Mouse (Mus musculus) kidney, embryonic 16.5 days (tissue): ENCODE results near the gene Socs2. TPM values are rescaled to one million over a fixed set of nuclear protein-coding genes. Genes with fewer than 3 reads are reported as not detected.

Source experiments
- ATAC-seq: fragments of 200-750 bp; cut with Nextera tagmentation; 2 replicates; pipeline ENCODE4 v1.8.0; 2017; ENCODE audit warnings: moderate TSS enrichment; ENCODE audit not compliant: low FRiP score, low TSS enrichment
- H3K27ac ChIP-seq: fragments of 300-500 bp; sonication (generic); 2 replicates; pipeline ENCODE4 v1.5.1; 2014; ENCODE audit warnings: low read length
- H3K27me3 ChIP-seq: fragments of 300-500 bp; sonication (generic); 2 replicates; pipeline ENCODE4 v1.6.1; 2014; ENCODE audit warnings: low read length, control low read depth, mixed read lengths; ENCODE audit not compliant: insufficient read depth
- H3K36me3 ChIP-seq: fragments of 300-500 bp; sonication (generic); 2 replicates; pipeline ENCODE4 v1.6.1; 2014; ENCODE audit warnings: low read length, control low read depth, mixed read lengths; ENCODE audit not compliant: insufficient read depth
- H3K4me1 ChIP-seq: fragments of 300-500 bp; sonication (generic); 2 replicates; pipeline ENCODE4 v1.6.1; 2014; ENCODE audit warnings: low read length, control low read depth, mixed read lengths; ENCODE audit not compliant: insufficient read depth
- H3K4me2 ChIP-seq: fragments of 300-500 bp; sonication (generic); replicated peaks from 2 replicates; pipeline ENCODE4 v1.6.1; 2014; ENCODE audit warnings: low read depth, low read length
- H3K4me3 ChIP-seq: fragments of 300-500 bp; sonication (generic); 2 replicates; pipeline ENCODE4 v1.5.1; 2014; ENCODE audit warnings: mild to moderate bottlenecking, low read length
- H3K9ac ChIP-seq: fragments of 300-500 bp; sonication (generic); replicated peaks from 2 replicates; pipeline ENCODE4 v1.6.1; 2014; ENCODE audit warnings: low read length
- H3K9me3 ChIP-seq: fragments of 300-500 bp; sonication (generic); 2 replicates; pipeline ENCODE4 v1.6.1; 2016; ENCODE audit warnings: low read length, control low read depth
- WGBS: fragments of 180-500 bp; shearing (Covaris S2); extraction: QIAGEN DNeasy Blood & Tissue Kit; methylation state at CpG from one replicate; pipeline ENCODE4 v1.1.7; 2014; 5-methylcytosine and 5-hydroxymethylcytosine counted together
- polyA plus RNA-seq: library from polyadenylated mRNA; unstranded; fragments of >200 nt; fragmentation: Nextera tagmentation; extraction: Ambion mirVana; gene quantifications from 2 replicates; pipeline ENCODE4 v1.2.1, GENCODE M21; 2015

The Socs2 gene
- polyA plus RNA-seq, 1 experiment from 2014 or later: 27.2 TPM

DNA sequence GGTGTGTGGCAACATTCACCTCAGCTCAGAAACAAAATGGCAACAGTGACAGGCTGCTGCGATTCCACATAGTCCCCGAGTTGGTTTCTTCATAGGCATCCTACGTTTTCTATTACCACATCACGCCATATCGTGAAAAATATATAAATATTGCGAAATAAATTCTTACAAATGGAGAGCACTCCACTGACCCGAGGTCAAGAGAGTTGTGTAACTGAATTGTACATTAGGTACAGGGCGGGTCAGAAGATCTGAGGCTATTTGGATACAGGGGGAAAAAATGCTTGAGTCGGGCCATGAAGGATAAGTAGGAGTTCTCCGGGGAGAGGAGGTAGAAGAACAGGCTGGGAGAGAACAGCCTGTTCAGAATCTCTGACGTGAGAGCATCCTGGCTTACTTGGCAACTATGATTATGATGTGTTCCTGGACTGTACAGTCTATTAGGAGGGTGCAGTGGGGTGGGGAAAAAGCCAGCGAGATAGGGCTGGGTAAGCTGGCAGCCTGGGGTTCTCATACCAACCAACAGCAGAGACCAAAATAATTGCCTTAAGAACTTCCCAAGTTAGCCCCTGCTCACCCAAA is 55.6 kb downstream of the Socs2 start:
- Histone ChIP-seq H3K27me3 (no peaks in the 10 kb centered on the region), H3K4me3 (no peak overlapping the region), H3K4me1 (no peaks in the 10 kb centered on the region), H3K9ac (no peak overlapping the region), H3K4me2 (no peak overlapping the region), H3K36me3 (no peaks in the 10 kb centered on the region), H3K9me3 (0 out of 2 replicates have a peak, but pooled peaks cover 2% of the 10 kb centered on the region), H3K27ac (no peak overlapping the region)
- 88% methylated on average over 12 of the region's 12 CpGs for WGBS
- no peak for ATAC-seq

DNA sequence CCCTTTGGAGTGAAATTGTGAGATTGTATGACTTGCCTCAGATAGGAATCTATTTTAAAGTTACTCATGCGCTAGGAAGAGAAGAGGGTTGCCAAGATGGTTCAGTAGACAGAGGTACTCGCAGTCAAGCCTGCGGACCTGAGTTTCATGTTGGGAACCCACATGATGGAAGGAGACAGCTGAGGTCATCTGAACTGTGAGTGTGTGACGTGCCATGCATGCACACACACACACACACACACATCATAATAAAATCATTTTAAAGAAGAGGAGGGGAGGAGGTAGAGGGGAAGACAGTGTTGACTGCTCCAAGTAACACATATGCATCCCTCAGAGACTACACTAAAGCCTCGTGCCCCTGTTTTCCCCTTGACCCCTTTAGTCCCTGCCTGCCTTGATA is 56.9 kb downstream of the Socs2 start:
- no peaks in the 10 kb centered on the region for H3K4me1 ChIP-seq
- H3K4me2 ChIP-seq: no peak overlapping the region
- H3K27ac ChIP-seq: no peak overlapping the region
- ATAC-seq: no peak
- H3K4me3 ChIP-seq: no peak overlapping the region
- no peaks in the 10 kb centered on the region for H3K27me3 ChIP-seq
- H3K36me3 ChIP-seq: no peaks in the 10 kb centered on the region
- H3K9me3 ChIP-seq: 0 out of 2 replicates have a peak, but pooled peaks cover under 1% of the 10 kb centered on the region
- H3K9ac ChIP-seq: no peak overlapping the region
- 76% methylated on average over 5 of the region's 5 CpGs for WGBS

DNA sequence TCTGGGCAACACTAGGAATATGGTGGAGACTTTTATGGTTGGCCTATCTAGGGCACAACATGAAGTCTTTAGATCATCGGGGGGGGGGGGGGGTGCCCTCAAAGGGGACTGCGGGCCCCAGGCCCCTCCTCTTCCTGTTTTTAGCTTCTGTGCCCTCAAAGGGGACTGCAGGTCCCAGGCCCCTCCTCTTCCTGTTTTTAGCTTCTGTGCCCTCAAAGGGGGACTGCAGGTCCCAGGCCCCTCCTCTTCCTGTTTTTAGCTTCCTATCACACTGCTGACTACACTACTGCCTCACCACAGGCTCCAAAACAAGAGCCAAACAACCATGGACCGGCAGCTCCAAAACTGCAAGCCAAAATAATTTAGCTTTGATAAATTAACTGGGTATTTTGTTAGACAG is 59.3 kb downstream of the Socs2 start:
- WGBS: 93% methylated on average over 3 of the region's 3 CpGs
- Histone ChIP-seq H3K9me3 (no peaks in the 10 kb centered on the region), H3K27ac (no peak overlapping the region)

DNA sequence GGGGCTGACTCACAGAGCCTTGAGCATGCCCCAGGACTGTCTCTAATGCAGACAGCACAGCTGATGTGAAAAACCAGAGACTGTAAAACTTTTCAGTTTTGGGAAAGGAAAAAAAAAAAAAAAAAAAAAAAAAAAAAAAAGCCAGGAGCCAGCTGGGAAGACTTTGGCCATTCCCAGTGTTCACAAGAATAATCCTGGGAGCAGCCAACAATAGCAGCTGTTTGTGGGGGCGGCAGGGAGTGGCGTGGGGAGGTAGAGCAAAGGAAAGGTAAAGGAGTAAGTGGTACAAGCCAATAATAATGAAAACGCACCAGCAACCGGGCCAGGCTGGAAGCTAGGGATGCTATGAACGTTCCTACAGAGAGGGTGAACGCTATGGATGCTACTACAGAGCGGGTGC is 60.3 kb downstream of the Socs2 start:
- H3K4me3 ChIP-seq: no peak overlapping the region
- no peak overlapping the region for H3K4me2 ChIP-seq
- WGBS: 78% methylated on average over 7 of the region's 7 CpGs
- no peak overlapping the region for H3K27ac ChIP-seq
- ATAC-seq: no peak
- no peaks in the 10 kb centered on the region for H3K27me3 ChIP-seq
- H3K36me3 ChIP-seq: no peaks in the 10 kb centered on the region
- peaks cover 5% of the 10 kb centered on the region for H3K9me3 ChIP-seq
- no peak overlapping the region for H3K9ac ChIP-seq
- no peaks in the 10 kb centered on the region for H3K4me1 ChIP-seq

More for the DNA sequence above, 59.3 kb downstream of the Socs2 start:
- no peaks in the 10 kb centered on the region for H3K4me1 ChIP-seq
- H3K4me3 ChIP-seq: no peak overlapping the region
- ATAC-seq: no peak
- no peaks in the 10 kb centered on the region for H3K36me3 ChIP-seq
- H3K4me2 ChIP-seq: no peak overlapping the region
- no peaks in the 10 kb centered on the region for H3K27me3 ChIP-seq
- H3K9ac ChIP-seq: no peak overlapping the region

DNA sequence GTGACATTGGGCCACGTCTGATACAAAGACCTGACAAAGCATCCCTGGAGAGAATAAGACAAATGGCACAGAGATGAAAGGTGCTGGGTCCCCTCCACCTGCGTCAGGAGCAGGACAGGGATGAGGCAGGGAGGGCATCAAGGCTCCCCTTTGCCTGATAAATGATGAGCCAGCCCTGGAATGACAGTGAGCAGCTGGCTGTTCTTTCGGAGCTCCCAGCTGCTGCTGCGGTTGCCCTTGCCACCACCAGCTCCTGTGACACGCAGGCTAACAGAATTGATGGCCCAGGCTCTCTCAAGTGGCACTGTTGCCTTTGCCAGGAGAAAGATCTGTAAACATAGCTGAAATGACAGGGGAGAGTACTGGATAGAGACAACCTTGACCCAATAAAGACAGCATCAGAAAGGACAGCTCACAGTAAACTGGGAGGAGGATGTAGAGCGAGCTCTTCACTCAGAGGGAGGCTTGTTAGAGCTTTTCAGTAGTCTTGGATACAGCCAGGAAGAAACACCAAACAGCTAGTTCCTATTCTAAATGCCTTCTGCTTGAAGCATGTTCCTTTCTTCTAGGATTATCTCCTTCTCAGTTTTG is 61.2 kb downstream of the Socs2 start:
- WGBS: 34% methylated on average over 6 of the region's 6 CpGs
- Histone ChIP-seq H3K4me3 (no peak overlapping the region), H3K36me3 (no peaks in the 10 kb centered on the region), H3K27me3 (no peaks in the 10 kb centered on the region), H3K9ac (no peak overlapping the region), H3K27ac (no peak overlapping the region), H3K9me3 (peaks cover 7% of the 10 kb centered on the region), H3K4me2 (no peak overlapping the region), H3K4me1 (no peaks in the 10 kb centered on the region)
- no peak for ATAC-seq

DNA sequence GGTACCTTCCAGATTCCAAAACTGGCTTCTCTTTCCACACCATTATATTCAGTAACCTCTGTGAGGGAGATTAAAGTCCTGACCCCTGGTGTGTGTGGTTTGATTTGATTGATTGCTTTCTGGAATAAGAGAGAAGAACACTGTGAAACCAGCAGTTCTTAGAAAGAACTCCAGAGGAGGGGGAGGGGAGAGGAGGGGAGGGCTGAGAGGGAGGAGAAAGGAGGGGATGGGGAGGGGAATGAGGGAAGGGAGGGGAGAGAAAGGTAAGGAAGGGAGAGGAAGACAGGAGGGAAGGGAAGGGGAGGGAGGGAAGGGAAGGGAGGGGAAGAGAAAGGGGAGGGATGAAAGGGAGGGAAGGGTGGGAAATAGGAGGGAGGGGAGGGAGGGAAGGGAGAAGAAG is 62.3 kb downstream of the Socs2 start:
- Histone ChIP-seq H3K27me3 (no peaks in the 10 kb centered on the region), H3K4me1 (no peaks in the 10 kb centered on the region), H3K9me3 (peaks cover 7% of the 10 kb centered on the region), H3K27ac (no peak overlapping the region), H3K4me2 (no peak overlapping the region), H3K4me3 (no peak overlapping the region), H3K36me3 (no peaks in the 10 kb centered on the region), H3K9ac (no peak overlapping the region)
- no peak for ATAC-seq

DNA sequence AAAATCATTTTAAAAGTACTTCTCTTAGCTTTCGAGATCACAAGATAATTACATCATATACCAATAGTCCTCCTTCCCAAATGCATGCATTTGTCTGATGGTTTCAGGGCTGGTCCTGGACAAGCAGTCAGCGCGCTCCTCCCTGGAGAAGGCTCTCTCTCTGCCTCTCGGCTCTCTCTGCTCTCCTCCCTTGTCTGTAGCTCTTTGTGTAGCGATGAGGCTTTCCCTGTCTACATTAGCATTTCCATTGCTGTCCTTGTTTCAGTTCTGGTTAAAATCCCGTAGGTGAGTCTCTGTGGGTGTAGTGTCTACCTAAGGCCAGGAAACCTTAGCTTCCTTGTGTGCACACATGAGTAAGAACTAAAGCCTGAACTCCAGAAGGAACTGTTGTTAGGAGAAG is 62.9 kb downstream of the Socs2 start:
- Histone ChIP-seq H3K4me2 (no peak overlapping the region), H3K27ac (no peak overlapping the region), H3K9me3 (peaks cover 7% of the 10 kb centered on the region), H3K36me3 (no peaks in the 10 kb centered on the region), H3K4me3 (no peak overlapping the region), H3K4me1 (no peaks in the 10 kb centered on the region), H3K27me3 (no peaks in the 10 kb centered on the region), H3K9ac (no peak overlapping the region)
- ATAC-seq: no peak
- WGBS: 88% methylated on average over 6 of the region's 6 CpGs

DNA sequence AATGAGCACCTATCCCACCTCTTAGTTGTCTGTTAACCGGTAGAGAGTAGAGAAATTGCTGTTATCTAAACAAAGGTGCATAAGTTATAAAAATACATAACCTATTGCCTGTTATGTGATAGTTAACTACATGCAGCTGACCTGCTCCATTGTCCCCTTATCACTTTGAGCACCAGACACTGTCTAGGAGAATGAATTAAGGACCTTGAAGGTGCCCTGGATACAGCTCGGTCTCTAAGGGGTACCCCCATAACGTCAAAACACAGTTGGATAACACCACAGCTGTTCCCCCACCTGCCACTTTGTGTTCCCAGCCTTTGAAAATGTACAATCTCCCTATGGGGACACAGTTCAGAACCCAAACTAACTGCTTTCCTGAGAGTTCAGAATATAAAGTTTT is 68.5 kb downstream of the Socs2 start:
- H3K27me3 ChIP-seq: no peaks in the 10 kb centered on the region
- peaks cover 7% of the 10 kb centered on the region for H3K9me3 ChIP-seq
- ATAC-seq: no peak
- WGBS: 84% methylated on average over 3 of the region's 3 CpGs
- H3K27ac ChIP-seq: no peak overlapping the region
- H3K4me3 ChIP-seq: no peak overlapping the region
- no peak overlapping the region for H3K4me2 ChIP-seq
- H3K9ac ChIP-seq: no peak overlapping the region
- no peaks in the 10 kb centered on the region for H3K36me3 ChIP-seq
- H3K4me1 ChIP-seq: no peaks in the 10 kb centered on the region

DNA sequence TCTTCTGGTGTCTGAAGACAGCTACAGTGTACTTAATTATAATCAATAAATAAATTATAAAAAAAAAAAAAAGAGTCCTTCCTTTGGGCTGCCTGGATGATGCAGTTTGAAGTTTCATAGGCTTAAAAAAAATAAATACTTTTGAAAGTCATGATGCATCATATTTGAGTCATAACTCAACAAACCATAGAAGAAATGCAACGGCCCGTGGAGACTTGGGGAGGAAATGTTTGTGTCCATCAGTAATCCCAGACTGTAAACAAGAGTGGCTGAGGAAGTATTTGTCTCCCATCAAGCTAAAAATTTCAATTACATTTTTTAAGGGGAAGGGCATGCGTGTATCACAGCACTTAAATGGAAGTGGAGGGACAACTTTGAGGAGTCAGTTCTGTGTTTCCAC is 69.2 kb downstream of the Socs2 start:
- H3K4me2 ChIP-seq: no peak overlapping the region
- no peak overlapping the region for H3K4me3 ChIP-seq
- no peak overlapping the region for H3K27ac ChIP-seq
- no peaks in the 10 kb centered on the region for H3K4me1 ChIP-seq
- no peak overlapping the region for H3K9ac ChIP-seq
- WGBS: 89% methylated on average over 3 of the region's 3 CpGs
- no peaks in the 10 kb centered on the region for H3K27me3 ChIP-seq
- ATAC-seq: no peak
- peaks cover 7% of the 10 kb centered on the region for H3K9me3 ChIP-seq
- H3K36me3 ChIP-seq: no peaks in the 10 kb centered on the region

DNA sequence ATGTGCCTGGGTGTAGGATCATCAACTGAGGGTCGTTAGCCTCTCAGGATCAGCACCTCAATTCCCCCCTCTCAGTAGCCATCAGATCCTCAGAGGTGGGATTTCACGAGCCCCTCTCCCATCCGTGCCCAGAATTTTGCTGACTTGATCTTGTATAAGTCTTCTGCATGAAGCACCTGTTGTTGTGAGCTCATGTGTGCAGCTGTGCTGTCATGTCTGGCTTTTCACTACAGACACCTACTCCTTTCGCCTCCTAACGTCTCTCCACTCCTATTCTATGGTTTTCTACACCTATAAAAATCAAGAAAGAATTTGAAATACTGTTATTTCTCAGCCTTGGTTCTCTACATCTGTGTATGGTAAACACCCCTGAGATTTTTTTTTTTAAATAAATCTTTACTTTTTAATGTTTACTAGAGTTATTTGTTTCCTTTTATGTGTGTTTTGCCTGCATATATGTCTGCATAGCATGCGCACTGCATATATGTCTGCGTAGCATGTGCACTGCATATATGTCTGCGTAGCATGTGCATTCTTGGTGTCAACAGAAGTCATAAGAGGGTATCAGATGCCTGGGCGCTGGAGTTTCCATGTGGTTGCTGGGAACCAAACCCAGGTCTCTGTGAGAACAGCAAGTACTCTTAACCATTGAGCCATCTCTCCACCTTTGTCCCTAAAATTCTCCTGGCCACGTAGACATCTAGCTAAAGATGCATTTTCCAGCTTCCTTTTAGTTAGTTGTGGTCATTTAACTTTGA is 74.0 kb downstream of the Socs2 start:
- no peak overlapping the region for H3K4me3 ChIP-seq
- 82% methylated on average over 10 of the region's 10 CpGs for WGBS
- H3K9ac ChIP-seq: no peak overlapping the region
- no peaks in the 10 kb centered on the region for H3K9me3 ChIP-seq
- H3K27me3 ChIP-seq: no peaks in the 10 kb centered on the region
- no peak for ATAC-seq
- no peak overlapping the region for H3K4me2 ChIP-seq
- H3K4me1 ChIP-seq: no peaks in the 10 kb centered on the region
- no peaks in the 10 kb centered on the region for H3K36me3 ChIP-seq
- no peak overlapping the region for H3K27ac ChIP-seq
